Mouse (Mus musculus) liver, postnatal 0 days (tissue): Measurements from ENCODE around the gene Fbxo24. TPM values are rescaled to one million over a fixed set of nuclear protein-coding genes. Genes with fewer than 3 reads are reported as not detected.

ENCODE experiments used
- ATAC-seq: fragments of 200-750 bp; cut with Nextera tagmentation; 2 replicates; pipeline ENCODE4 v1.8.0; 2017; ENCODE audit warnings: mild to moderate bottlenecking, moderate library complexity
- DNase-seq: peaks from one replicate; pipeline ENCODE4 v3.0.0-alpha.2; 2016
- H3K27ac ChIP-seq: fragments of 300-500 bp; sonication (generic); 2 replicates; pipeline ENCODE4 v1.5.1; 2014; ENCODE audit warnings: antibody characterized with exemption, moderate library complexity, mild to moderate bottlenecking, low read depth
- H3K27me3 ChIP-seq: fragments of 300-500 bp; sonication (generic); 2 replicates; pipeline ENCODE4 v1.6.1; 2014; ENCODE audit warnings: low read length, control low read depth, mixed read lengths; ENCODE audit not compliant: insufficient read depth
- H3K36me3 ChIP-seq: fragments of 300-500 bp; sonication (generic); replicated peaks from 2 replicates; pipeline ENCODE4 v1.6.1; 2014; ENCODE audit warnings: mild to moderate bottlenecking, control low read depth, low read length, moderate library complexity, mixed read lengths; ENCODE audit not compliant: insufficient read depth
- H3K4me1 ChIP-seq: fragments of 300-500 bp; sonication (generic); 2 replicates; pipeline ENCODE4 v1.6.1; 2014; ENCODE audit warnings: antibody characterized with exemption, mild to moderate bottlenecking, control low read depth; ENCODE audit not compliant: insufficient read depth
- H3K4me2 ChIP-seq: fragments of 300-500 bp; sonication (generic); 2 replicates; pipeline ENCODE4 v1.6.1; 2014; ENCODE audit warnings: low read depth, mild to moderate bottlenecking, low read length, moderate library complexity, mixed read lengths
- H3K4me3 ChIP-seq: fragments of 300-500 bp; sonication (generic); 2 replicates; pipeline ENCODE4 v1.5.1; 2014; ENCODE audit warnings: low read depth, low read length
- H3K9ac ChIP-seq: fragments of 300-500 bp; sonication (generic); replicated peaks from 2 replicates; pipeline ENCODE4 v1.6.1; 2014; ENCODE audit warnings: mild to moderate bottlenecking, moderate library complexity
- H3K9me3 ChIP-seq: fragments of 300-500 bp; sonication (generic); 2 replicates; pipeline ENCODE4 v1.6.1; 2016; ENCODE audit warnings: mild to moderate bottlenecking, control low read depth, low read length, mixed read lengths
- CTCF ChIP-seq: sonication (generic); IDR thresholded peaks from 2 replicates; pipeline ENCODE4 v1.5.1; 2016; ENCODE audit warnings: antibody characterized with exemption, low read depth
- EP300 ChIP-seq: IDR thresholded peaks from 2 replicates; pipeline ENCODE4 v1.6.1; 2016; ENCODE audit warnings: antibody characterized with exemption, low read depth, mild to moderate bottlenecking
- WGBS: fragments of 180-500 bp; shearing (Covaris S2); extraction: QIAGEN DNeasy Blood & Tissue Kit; methylation state at CpG from one replicate; pipeline ENCODE4 v1.1.7; 2014; ENCODE audit not compliant: insufficient replicate concordance; 5-methylcytosine and 5-hydroxymethylcytosine counted together
- polyA plus RNA-seq: library from polyadenylated mRNA; unstranded; fragments of >200 nt; fragmentation: Nextera tagmentation; extraction: Ambion mirVana; gene quantifications from 2 replicates; pipeline ENCODE4 v1.2.1, GENCODE M21; 2015

Gene Fbxo24
- polyA plus RNA-seq, 1 experiment from 2014 or later, result not detected

- WGBS, result 86% methylated on average over 10 of the region's 10 CpGs
- no peak overlapping the region for H3K4me2 ChIP-seq
These were observed 24.6 kb upstream of the Fbxo24 start for GRCm38 (mm10) chr5:137653366-137653765.

GRCm38 (mm10) chr5:137652474-137652873, 23.7 kb upstream of the Fbxo24 start:
- no peaks in the 10 kb centered on the region for H3K27me3 ChIP-seq
- H3K9ac ChIP-seq, result no peak overlapping the region
- H3K9me3 ChIP-seq, result no peaks in the 10 kb centered on the region
- H3K36me3 ChIP-seq, result peaks cover 47% of the 10 kb centered on the region
- 33% methylated on average over 3 of the region's 3 CpGs for WGBS
- no peak overlapping the region for H3K27ac ChIP-seq
- TF ChIP-seq EP300 (no peak), CTCF (peak; percentile 86)
- DNase-seq (peak; percentile 81), ATAC-seq (peak; percentile 46)
- no peak overlapping the region for H3K4me2 ChIP-seq
- H3K4me1 ChIP-seq, result peaks cover 3% of the 10 kb centered on the region; the same call in 1 of the 2 replicates
- no peak overlapping the region for H3K4me3 ChIP-seq

More at GRCm38 (mm10) chr5:137653366-137653765, 24.6 kb upstream of the Fbxo24 start:
- Histone ChIP-seq H3K9me3 (no peaks in the 10 kb centered on the region), H3K9ac (no peak overlapping the region), H3K27ac (no peak overlapping the region), H3K4me3 (no peak overlapping the region), H3K27me3 (no peaks in the 10 kb centered on the region), H3K36me3 (peaks cover 50% of the 10 kb centered on the region), H3K4me1 (peaks cover under 1% of the 10 kb centered on the region; the same call in 1 of the 2 replicates)
- TF ChIP-seq CTCF, result no peak
- TF ChIP-seq EP300, result no peak
- no peak for ATAC-seq
- no peak for DNase-seq

GRCm38 (mm10) chr5:137649669-137650571, 21.1 kb upstream of the Fbxo24 start:
- TF ChIP-seq EP300 (no peak), CTCF (no peak)
- Histone ChIP-seq H3K4me3 (no peak overlapping the region), H3K4me1 (peaks cover 17% of the 10 kb centered on the region), H3K9ac (no peak overlapping the region; the same call in 1 of the 2 replicates), H3K9me3 (no peaks in the 10 kb centered on the region), H3K27ac (no peak overlapping the region), H3K36me3 (peaks cover 37% of the 10 kb centered on the region), H3K4me2 (no peak overlapping the region), H3K27me3 (peaks cover 9% of the 10 kb centered on the region)
- no peak for DNase-seq
- WGBS, result 42% methylated on average over 17 of the region's 18 CpGs
- no peak for ATAC-seq

GRCm38 (mm10) chr5:137649251-137649650, 20.4 kb upstream of the Fbxo24 start:
- no peak for DNase-seq
- no peak for TF ChIP-seq CTCF
- no peak for TF ChIP-seq EP300
- 58% methylated on average over 4 of the region's 4 CpGs for WGBS
- Histone ChIP-seq H3K27me3 (peaks cover 16% of the 10 kb centered on the region), H3K9ac (no peak overlapping the region), H3K4me2 (no peak overlapping the region), H3K4me1 (peaks cover 18% of the 10 kb centered on the region), H3K36me3 (peaks cover 32% of the 10 kb centered on the region), H3K4me3 (no peak overlapping the region), H3K27ac (no peak overlapping the region), H3K9me3 (no peaks in the 10 kb centered on the region)
- no peak for ATAC-seq

GRCm38 (mm10) chr5:137647827-137648601, 19.2 kb upstream of the Fbxo24 start:
- Histone ChIP-seq H3K27ac (no peak overlapping the region), H3K9ac (no peak overlapping the region), H3K27me3 (peaks cover 20% of the 10 kb centered on the region), H3K4me3 (no peak overlapping the region), H3K36me3 (peaks cover 20% of the 10 kb centered on the region), H3K9me3 (no peaks in the 10 kb centered on the region), H3K4me2 (no peak overlapping the region), H3K4me1 (peaks cover 18% of the 10 kb centered on the region)
- WGBS, result 53% methylated on average over 9 of the region's 9 CpGs
- DNase-seq (no peak), ATAC-seq (no peak; the same call in 1 of the 2 replicates)
- TF ChIP-seq CTCF (no peak), EP300 (no peak)

GRCm38 (mm10) chr5:137645652-137646091, 16.9 kb upstream of the Fbxo24 start, which contains the start of gene Irs3:
Gene Irs3 (minus strand): TSS chr5:137645714.
- Histone ChIP-seq H3K4me2 (peak within 1 kb of the TSS; percentile 72), H3K9me3 (no peaks in the 10 kb centered on the region), H3K4me1 (peaks cover 18% of the 10 kb centered on the region), H3K9ac (peak within 1 kb of the TSS; percentile 38), H3K4me3 (peak within 1 kb of the TSS; percentile 34), H3K36me3 (peaks cover 12% of the 10 kb centered on the region), H3K27me3 (peaks cover 20% of the 10 kb centered on the region), H3K27ac (no peak within 1 kb of the TSS)
- DNase-seq (peak; percentile 54), ATAC-seq (peak; percentile 64)
- WGBS, result 19% methylated on average over 11 of the region's 11 CpGs
- TF ChIP-seq CTCF (no peak), EP300 (no peak)
